Mouse (Mus musculus): ENCODE measurements around the gene Nynrin.

DNA sequence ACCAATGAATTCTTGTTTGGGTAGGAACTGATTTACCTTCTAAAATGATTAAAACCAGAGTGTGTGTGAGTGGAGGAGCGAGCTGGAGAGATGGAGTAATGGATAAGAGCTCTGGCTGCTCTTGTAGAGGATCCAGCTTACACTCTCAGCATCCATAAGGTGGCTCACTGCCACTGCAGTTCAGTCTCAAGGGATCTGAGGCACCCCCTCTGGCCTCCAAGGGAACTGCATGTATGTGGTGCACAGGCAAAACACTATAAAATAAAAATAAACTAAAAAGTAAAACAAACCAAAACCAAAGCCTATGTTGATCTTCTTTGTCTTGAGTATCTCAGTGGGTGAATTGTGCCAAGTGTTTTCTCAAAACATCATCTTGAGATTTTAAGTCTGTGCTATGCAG, 25.8 kb downstream of the Nynrin start:
- TF ChIP-seq CHD2 (IDR thresholded peaks at IDR 0.05; ENCODE audit: low read depth, low read length) (no peak), ZNF384 (IDR thresholded peaks at IDR 0.05; ENCODE audit: low read depth, low read length) (no peak), HCFC1 (IDR thresholded peaks at IDR 0.05; ENCODE audit: borderline replicate concordance, insufficient read depth, low read length) (peak; percentile 22; the same call in 1 of the 2 replicates), MAFK (IDR thresholded peaks at IDR 0.05; ENCODE audit: insufficient read depth, low read depth, low read length) (no peak)

Data from ES-E14 (cell line).